Mouse (Mus musculus) hindbrain, embryonic 13.5 days (tissue): Measurements from ENCODE around the gene Tspan14. TPM values are rescaled to one million over a fixed set of nuclear protein-coding genes. Genes with fewer than 3 reads are reported as not detected.

Experiments
- ATAC-seq: fragments of 200-750 bp; cut with Nextera tagmentation; 2 replicates; pipeline ENCODE4 v1.8.0; 2017; ENCODE audit warnings: moderate TSS enrichment; ENCODE audit not compliant: low FRiP score
- H3K27ac ChIP-seq: fragments of 300-500 bp; sonication (generic); 2 replicates; pipeline ENCODE4 v1.5.1; 2015; ENCODE audit warnings: inconsistent platforms, mild to moderate bottlenecking, moderate library complexity
- H3K27me3 ChIP-seq: fragments of 300-500 bp; sonication (generic); 2 replicates; pipeline ENCODE4 v1.6.1; 2015; ENCODE audit warnings: mild to moderate bottlenecking, inconsistent platforms
- H3K36me3 ChIP-seq: fragments of 300-500 bp; sonication (generic); 2 replicates; pipeline ENCODE4 v1.6.1; 2015; ENCODE audit warnings: mild to moderate bottlenecking, inconsistent platforms
- H3K4me1 ChIP-seq: fragments of 300-500 bp; sonication (generic); replicated peaks from 2 replicates; pipeline ENCODE4 v1.6.1; 2015; ENCODE audit warnings: inconsistent platforms
- H3K4me2 ChIP-seq: fragments of 300-500 bp; sonication (generic); 2 replicates; pipeline ENCODE4 v1.6.1; 2015; ENCODE audit warnings: inconsistent platforms, mild to moderate bottlenecking, moderate library complexity
- H3K4me3 ChIP-seq: fragments of 300-500 bp; sonication (generic); 2 replicates; pipeline ENCODE4 v1.5.1; 2015; ENCODE audit warnings: mild to moderate bottlenecking, inconsistent platforms
- H3K9ac ChIP-seq: fragments of 300-500 bp; sonication (generic); 2 replicates; pipeline ENCODE4 v1.6.1; 2015; ENCODE audit warnings: mild to moderate bottlenecking, inconsistent platforms
- H3K9me3 ChIP-seq: fragments of 300-500 bp; sonication (generic); 2 replicates; pipeline ENCODE4 v1.6.1; 2016; ENCODE audit warnings: inconsistent platforms
- WGBS: fragments of 180-500 bp; shearing (Covaris S2); methylation state at CpG from one replicate; pipeline ENCODE4 v1.1.7; 2015; 5-methylcytosine and 5-hydroxymethylcytosine counted together
- polyA plus RNA-seq: library from polyadenylated mRNA; unstranded; fragments of >200 nt; fragmentation: Nextera tagmentation; extraction: Ambion mirVana; gene quantifications from 2 replicates; pipeline ENCODE4 v1.2.1, GENCODE M21; 2015

The Tspan14 gene
- polyA plus RNA-seq, 1 experiment from 2014 or later = 77.0 TPM

- no peaks in the 10 kb centered on the region for H3K9me3 ChIP-seq
- WGBS = 19% methylated on average over 13 of the region's 13 CpGs
- peaks cover 85% of the 10 kb centered on the region for H3K4me1 ChIP-seq
- peak; percentile 90 for ATAC-seq
- H3K27ac ChIP-seq = peak overlapping the region; percentile 99
- H3K4me2 ChIP-seq = peak overlapping the region; percentile 46
- peak overlapping the region; percentile 71 for H3K9ac ChIP-seq
- H3K4me3 ChIP-seq = no peak overlapping the region
- H3K27me3 ChIP-seq = no peaks in the 10 kb centered on the region
- no peaks in the 10 kb centered on the region for H3K36me3 ChIP-seq
Measured at GRCm38 (mm10) chr14:40956252-40957146, 10.1 kb downstream of the Tspan14 start.

- H3K4me3 ChIP-seq = no peak overlapping the region
Measured at GRCm38 (mm10) chr14:40955596-40956251, 10.9 kb downstream of the Tspan14 start.

GRCm38 (mm10) chr14:40955146-40955545, 11.5 kb downstream of the Tspan14 start:
- no peak for ATAC-seq
- Histone ChIP-seq H3K27me3 (no peaks in the 10 kb centered on the region), H3K9me3 (no peaks in the 10 kb centered on the region), H3K4me2 (peak overlapping the region; percentile 46; the same call in 1 of the 2 replicates), H3K36me3 (no peaks in the 10 kb centered on the region), H3K4me3 (no peak overlapping the region), H3K4me1 (peaks cover 88% of the 10 kb centered on the region), H3K27ac (peak overlapping the region; percentile 99), H3K9ac (0 out of 2 replicates have a peak overlapping the region, but pooled peaks have one; percentile 71)
- 55% methylated on average over 1 of the region's 1 CpGs for WGBS

More at GRCm38 (mm10) chr14:40955596-40956251, 10.9 kb downstream of the Tspan14 start:
- Histone ChIP-seq H3K9ac (peak overlapping the region; percentile 71), H3K27ac (peak overlapping the region; percentile 99), H3K27me3 (no peaks in the 10 kb centered on the region), H3K36me3 (no peaks in the 10 kb centered on the region), H3K4me1 (peaks cover 86% of the 10 kb centered on the region), H3K9me3 (no peaks in the 10 kb centered on the region), H3K4me2 (peak overlapping the region; percentile 46)
- 4% methylated on average over 10 of the region's 10 CpGs for WGBS
- ATAC-seq = peak; percentile 71

GRCm38 (mm10) chr14:40953381-40953780, 13.2 kb downstream of the Tspan14 start:
- Histone ChIP-seq H3K4me3 (no peak overlapping the region), H3K36me3 (no peaks in the 10 kb centered on the region), H3K4me1 (peaks cover 88% of the 10 kb centered on the region), H3K4me2 (no peak overlapping the region), H3K27ac (peak overlapping the region; percentile 58; the same call in 1 of the 2 replicates), H3K27me3 (no peaks in the 10 kb centered on the region), H3K9me3 (no peaks in the 10 kb centered on the region), H3K9ac (no peak overlapping the region)
- WGBS = 78% methylated on average over 5 of the region's 5 CpGs
- ATAC-seq = no peak

- H3K36me3 ChIP-seq = no peaks in the 10 kb centered on the region
- ATAC-seq = no peak
- H3K4me3 ChIP-seq = no peak overlapping the region
- no peak overlapping the region for H3K9ac ChIP-seq
- no peak overlapping the region for H3K4me2 ChIP-seq
- H3K27ac ChIP-seq = peak overlapping the region; percentile 58; the same call in 1 of the 2 replicates
- H3K27me3 ChIP-seq = no peaks in the 10 kb centered on the region
- WGBS = 48% methylated on average over 2 of the region's 2 CpGs
- H3K9me3 ChIP-seq = no peaks in the 10 kb centered on the region
- peaks cover 83% of the 10 kb centered on the region for H3K4me1 ChIP-seq
Measured at GRCm38 (mm10) chr14:40952715-40953114, 13.9 kb downstream of the Tspan14 start.

GRCm38 (mm10) chr14:40952301-40952700, 14.3 kb downstream of the Tspan14 start:
- 87% methylated on average over 3 of the region's 3 CpGs for WGBS
- Histone ChIP-seq H3K4me1 (peaks cover 79% of the 10 kb centered on the region), H3K9ac (no peak overlapping the region), H3K27me3 (no peaks in the 10 kb centered on the region), H3K4me3 (no peak overlapping the region), H3K36me3 (no peaks in the 10 kb centered on the region), H3K9me3 (no peaks in the 10 kb centered on the region), H3K27ac (peak overlapping the region; percentile 9; the same call in 1 of the 2 replicates), H3K4me2 (no peak overlapping the region)
- ATAC-seq = no peak

- peaks cover 14% of the 10 kb centered on the region; the same call in 1 of the 2 replicates for H3K36me3 ChIP-seq
- no peaks in the 10 kb centered on the region for H3K27me3 ChIP-seq
- ATAC-seq = no peak
- H3K27ac ChIP-seq = peak overlapping the region; percentile 69
- H3K4me2 ChIP-seq = no peak overlapping the region
- H3K9ac ChIP-seq = no peak overlapping the region
- no peak overlapping the region for H3K4me3 ChIP-seq
- H3K4me1 ChIP-seq = peaks cover 56% of the 10 kb centered on the region
- 75% methylated on average over 7 of the region's 7 CpGs for WGBS
- no peaks in the 10 kb centered on the region for H3K9me3 ChIP-seq
Measured at GRCm38 (mm10) chr14:40949730-40950614, 16.6 kb downstream of the Tspan14 start.

GRCm38 (mm10) chr14:40949047-40949446, 17.6 kb downstream of the Tspan14 start:
- ATAC-seq = no peak
- H3K4me2 ChIP-seq = no peak overlapping the region
- H3K9ac ChIP-seq = no peak overlapping the region
- H3K36me3 ChIP-seq = peaks cover 18% of the 10 kb centered on the region; the same call in 1 of the 2 replicates
- no peak overlapping the region for H3K4me3 ChIP-seq
- peaks cover 47% of the 10 kb centered on the region for H3K4me1 ChIP-seq
- no peaks in the 10 kb centered on the region for H3K9me3 ChIP-seq
- H3K27ac ChIP-seq = peak overlapping the region; percentile 69
- 49% methylated on average over 3 of the region's 3 CpGs for WGBS
- no peaks in the 10 kb centered on the region for H3K27me3 ChIP-seq

GRCm38 (mm10) chr14:40948522-40948921, 18.1 kb downstream of the Tspan14 start:
- 91% methylated on average over 5 of the region's 5 CpGs for WGBS
- H3K9me3 ChIP-seq = no peaks in the 10 kb centered on the region
- peaks cover 18% of the 10 kb centered on the region; the same call in 1 of the 2 replicates for H3K36me3 ChIP-seq
- no peak for ATAC-seq
- peaks cover 41% of the 10 kb centered on the region for H3K4me1 ChIP-seq
- H3K27me3 ChIP-seq = no peaks in the 10 kb centered on the region
- no peak overlapping the region for H3K4me3 ChIP-seq
- no peak overlapping the region for H3K9ac ChIP-seq
- H3K27ac ChIP-seq = peak overlapping the region; percentile 69; the same call in 1 of the 2 replicates
- no peak overlapping the region for H3K4me2 ChIP-seq

GRCm38 (mm10) chr14:40947431-40948394, 18.9 kb downstream of the Tspan14 start:
- Histone ChIP-seq H3K9me3 (no peaks in the 10 kb centered on the region), H3K36me3 (peaks cover 18% of the 10 kb centered on the region; the same call in 1 of the 2 replicates), H3K27ac (no peak overlapping the region), H3K9ac (no peak overlapping the region), H3K4me3 (no peak overlapping the region), H3K4me2 (no peak overlapping the region), H3K27me3 (no peaks in the 10 kb centered on the region), H3K4me1 (peaks cover 33% of the 10 kb centered on the region)
- no peak for ATAC-seq
- WGBS = 89% methylated on average over 14 of the region's 14 CpGs

GRCm38 (mm10) chr14:40943802-40944201, 22.8 kb downstream of the Tspan14 start:
- Histone ChIP-seq H3K27ac (no peak overlapping the region), H3K4me2 (no peak overlapping the region), H3K36me3 (peaks cover 18% of the 10 kb centered on the region; the same call in 1 of the 2 replicates), H3K27me3 (no peaks in the 10 kb centered on the region), H3K9me3 (no peaks in the 10 kb centered on the region), H3K9ac (no peak overlapping the region), H3K4me1 (peaks cover 6% of the 10 kb centered on the region), H3K4me3 (no peak overlapping the region)
- 94% methylated on average over 2 of the region's 2 CpGs for WGBS
- ATAC-seq = no peak
